Mouse (Mus musculus) cerebellum, adult 18-20 months (tissue): ENCODE results near the gene Bsg.

Source experiments
- DNase-seq, 2 experiments: peaks; one replicate each; pipeline ENCODE4 v3.0.0; 2021

The Bsg gene

DNA sequence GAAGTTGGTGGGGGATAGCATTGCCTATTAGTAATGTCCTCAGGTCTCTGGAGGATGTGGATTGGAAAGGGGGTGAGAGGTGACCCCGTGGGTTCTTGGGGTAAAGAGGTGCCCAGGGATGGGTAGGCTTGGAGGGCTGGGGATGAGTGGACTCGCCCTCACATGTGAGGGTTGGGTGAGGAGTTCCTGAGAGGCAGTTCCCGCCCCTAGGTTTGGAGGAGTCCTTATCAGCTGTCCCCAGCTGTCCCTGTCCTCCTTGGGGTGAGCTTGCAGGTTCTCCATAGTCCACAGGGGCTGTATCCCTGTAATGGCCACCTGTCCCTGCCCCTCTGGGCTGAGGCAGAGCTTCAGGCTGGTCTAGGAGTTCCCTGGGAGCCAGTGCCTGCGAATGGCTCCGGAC is 1.7 kb downstream of the Bsg start:
- DNase-seq: no peak

DNA sequence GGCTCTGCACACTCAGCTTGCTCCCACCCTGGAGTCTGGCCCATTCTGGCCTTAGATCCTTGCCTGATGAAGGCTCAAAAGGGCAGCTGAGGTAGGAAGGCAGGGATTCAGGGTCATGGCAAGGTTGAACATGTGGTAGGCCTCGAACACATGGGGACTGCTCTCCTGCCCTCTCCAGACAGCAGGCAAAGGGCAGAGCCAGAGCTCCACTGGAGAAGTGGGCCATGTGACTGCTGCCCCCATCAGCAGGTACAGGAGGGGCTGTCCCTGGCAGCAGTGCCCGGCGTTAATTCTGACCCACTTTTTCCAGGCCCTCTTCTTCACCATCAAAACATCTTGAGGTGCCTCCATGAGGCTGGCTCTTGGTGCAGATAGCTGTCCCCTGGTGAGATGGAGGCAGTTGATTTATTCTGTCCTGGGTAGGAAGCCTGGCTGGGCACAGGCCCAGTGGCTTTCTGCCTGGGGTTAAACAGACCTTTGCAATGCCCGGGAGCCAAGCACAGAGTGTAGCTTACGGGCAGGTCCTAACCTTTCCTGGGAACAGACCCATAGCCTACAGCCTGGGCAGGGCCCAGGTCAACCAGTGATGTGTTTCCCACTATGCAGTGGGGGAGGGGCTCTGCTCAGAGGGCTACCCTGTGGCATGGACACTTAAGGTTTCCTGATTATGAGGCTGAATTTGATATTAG is 2.3 kb downstream of the Bsg start:
- DNase-seq: peak; percentile 59 to 62

- DNase-seq: peak; percentile 71 to 82
Measured at GRCm38 (mm10) chr10:79707162-79707561, 2.9 kb downstream of the Bsg start.

- DNase-seq: no peak
Measured at GRCm38 (mm10) chr10:79707759-79708158, 3.5 kb downstream of the Bsg start.

DNA sequence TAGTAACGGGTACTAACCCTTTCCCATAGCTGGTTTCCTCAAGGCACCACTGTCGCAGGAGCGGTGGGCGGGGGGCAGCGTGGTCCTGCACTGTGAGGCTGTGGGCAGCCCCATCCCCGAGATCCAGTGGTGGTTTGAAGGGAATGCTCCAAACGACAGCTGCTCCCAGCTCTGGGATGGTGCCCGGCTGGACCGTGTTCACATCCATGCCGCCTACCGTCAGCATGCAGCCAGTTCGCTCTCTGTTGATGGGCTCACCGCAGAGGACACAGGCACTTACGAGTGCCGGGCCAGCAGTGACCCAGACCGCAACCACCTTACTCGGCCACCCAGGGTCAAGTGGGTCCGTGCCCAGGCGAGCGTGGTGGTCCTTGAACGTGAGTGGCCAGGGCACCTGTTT is 4.4 kb downstream of the Bsg start:
- no peak for DNase-seq

DNA sequence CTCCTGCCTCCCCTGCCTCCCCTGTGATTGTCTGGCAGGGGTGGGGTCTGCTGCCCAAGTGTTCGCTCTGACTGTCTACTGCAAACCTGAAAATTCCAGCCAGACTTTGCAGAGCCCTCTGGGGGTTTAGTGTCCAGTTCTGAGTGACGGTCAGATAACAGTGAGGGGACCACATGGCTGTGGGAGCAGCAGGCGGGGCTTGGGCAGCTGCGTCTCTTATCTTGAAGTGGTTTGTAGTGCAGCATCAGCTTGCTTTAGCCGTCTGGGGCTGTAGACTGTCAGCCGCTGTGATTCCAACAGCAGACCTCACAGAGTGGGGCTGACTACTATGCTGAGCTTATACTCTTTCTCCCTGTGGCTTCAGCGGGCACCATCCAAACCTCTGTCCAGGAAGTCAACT is 5.0 kb downstream of the Bsg start:
- no peak for DNase-seq

- DNase-seq: no peak
Measured at GRCm38 (mm10) chr10:79712029-79712428, 7.7 kb downstream of the Bsg start.

DNA sequence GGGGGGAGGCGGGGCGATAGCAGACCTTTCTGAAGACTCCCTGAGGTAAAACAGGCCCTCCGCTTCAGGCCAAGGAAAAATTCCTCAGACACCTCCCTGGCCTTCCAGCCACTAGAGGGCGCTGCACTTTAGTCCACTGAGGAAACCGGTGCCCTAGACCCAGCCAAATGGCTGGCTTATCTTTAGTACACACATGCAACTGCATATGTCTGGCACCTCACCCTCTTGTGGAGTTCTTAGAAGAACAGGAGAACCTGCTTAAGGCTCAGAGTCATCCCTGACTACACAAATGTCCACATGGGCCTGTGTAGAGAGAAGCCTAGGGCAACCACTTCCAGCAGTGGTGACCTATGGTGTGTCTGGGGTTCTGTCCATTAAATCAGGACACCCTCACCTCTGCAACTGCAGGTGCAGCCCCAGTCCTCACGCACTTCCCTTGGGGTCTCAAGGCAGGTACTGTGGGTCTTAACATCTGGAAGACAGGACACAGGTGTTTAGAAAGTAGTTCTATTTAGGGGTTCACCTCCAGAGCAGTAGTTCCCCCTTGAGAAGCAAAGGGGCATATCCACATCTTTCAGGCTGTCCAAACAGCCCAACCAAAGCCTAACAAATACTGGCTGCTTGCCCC is 8.3 kb downstream of the Bsg start:
- peak; percentile 86 to 87 for DNase-seq

- DNase-seq: no peak
Measured at GRCm38 (mm10) chr10:79713163-79713562, 8.9 kb downstream of the Bsg start.

DNA sequence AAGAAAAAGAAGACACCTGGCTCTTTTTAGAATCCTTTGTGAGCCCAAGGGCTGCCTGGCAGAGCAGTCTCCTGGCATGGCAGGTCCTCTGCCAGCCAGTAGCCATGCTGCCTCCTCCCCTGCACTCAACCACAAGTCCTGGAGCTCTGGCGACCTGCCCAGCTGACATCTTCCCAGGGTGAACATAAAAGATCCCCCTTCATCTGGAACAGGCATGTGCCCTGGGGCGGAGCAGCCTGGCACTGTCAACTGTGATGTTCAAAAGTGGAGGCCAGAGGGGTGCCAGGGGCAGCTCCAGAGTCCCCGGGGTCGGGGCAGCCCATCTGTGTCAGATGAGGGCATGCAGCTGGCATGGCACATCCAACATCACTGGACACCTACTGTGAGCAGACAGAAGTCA is 10.7 kb downstream of the Bsg start:
- DNase-seq: no peak

- peak; percentile 58 to 77 for DNase-seq
Measured at GRCm38 (mm10) chr10:79716254-79716987, 12.1 kb downstream of the Bsg start, which contains the start of gene Hcn2. Gene Hcn2, plus strand, starts transcription at chr10:79716634.

DNA sequence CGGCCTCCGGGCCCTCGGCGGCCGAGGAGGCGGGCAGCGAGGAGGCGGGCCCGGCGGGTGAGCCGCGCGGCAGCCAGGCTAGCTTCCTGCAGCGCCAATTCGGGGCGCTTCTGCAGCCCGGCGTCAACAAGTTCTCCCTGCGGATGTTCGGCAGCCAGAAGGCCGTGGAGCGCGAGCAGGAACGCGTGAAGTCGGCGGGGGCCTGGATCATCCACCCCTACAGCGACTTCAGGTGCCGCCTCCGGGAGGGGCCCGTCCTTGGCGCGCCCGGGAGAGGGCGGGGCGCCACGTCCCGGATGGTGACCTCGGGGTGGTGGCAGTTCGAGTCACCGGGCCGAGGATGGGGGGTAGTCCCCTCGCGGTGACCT is 12.7 kb downstream of the Bsg start:
- peak; percentile 70 to 77 for DNase-seq

GRCm38 (mm10) chr10:79717640-79718357 is 13.5 kb downstream of the Bsg start:
- peak in 1 of 2 experiments; percentile 63 for DNase-seq

GRCm38 (mm10) chr10:79721089-79721488 is 16.8 kb downstream of the Bsg start:
- no peak for DNase-seq

- no peak for DNase-seq
Measured at GRCm38 (mm10) chr10:79723047-79723446, 18.8 kb downstream of the Bsg start.

DNA sequence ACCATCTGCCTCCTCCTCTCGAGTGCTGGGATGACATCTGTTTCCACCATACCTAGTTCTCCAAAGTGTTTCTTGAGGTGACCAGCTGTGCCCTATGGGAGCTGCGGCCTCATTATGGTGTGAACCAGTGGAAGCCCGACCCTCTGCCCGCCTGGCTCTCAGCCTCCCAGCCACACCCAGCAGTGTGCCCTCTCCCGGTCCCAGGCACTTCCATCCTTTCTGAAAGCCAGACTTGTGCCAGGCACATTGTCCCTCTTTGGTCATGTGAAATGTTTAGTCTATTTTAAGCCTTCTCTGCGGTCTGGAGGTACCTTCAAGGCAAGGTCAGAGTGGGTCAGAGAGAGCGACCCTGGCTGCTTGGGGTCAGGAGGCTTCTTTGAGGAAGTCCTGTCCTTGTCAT is 19.4 kb downstream of the Bsg start:
- DNase-seq: no peak

DNA sequence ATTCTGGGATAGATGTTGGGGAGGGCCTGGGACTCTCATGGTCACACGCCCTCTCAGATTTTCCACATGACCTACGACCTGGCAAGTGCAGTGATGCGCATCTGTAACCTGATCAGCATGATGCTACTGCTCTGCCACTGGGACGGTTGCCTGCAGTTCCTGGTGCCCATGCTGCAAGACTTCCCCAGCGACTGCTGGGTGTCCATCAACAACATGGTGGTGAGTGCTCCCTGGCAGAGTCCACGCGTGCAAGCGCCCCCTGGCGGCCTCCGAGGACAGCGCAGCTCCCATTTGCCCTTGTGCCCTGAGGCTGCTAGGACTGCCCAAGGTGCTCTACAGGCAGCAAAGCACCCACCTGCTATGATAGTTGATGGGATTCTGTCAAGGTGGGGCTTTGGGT is 21.8 kb downstream of the Bsg start:
- DNase-seq: peak; percentile 58 to 67

DNA sequence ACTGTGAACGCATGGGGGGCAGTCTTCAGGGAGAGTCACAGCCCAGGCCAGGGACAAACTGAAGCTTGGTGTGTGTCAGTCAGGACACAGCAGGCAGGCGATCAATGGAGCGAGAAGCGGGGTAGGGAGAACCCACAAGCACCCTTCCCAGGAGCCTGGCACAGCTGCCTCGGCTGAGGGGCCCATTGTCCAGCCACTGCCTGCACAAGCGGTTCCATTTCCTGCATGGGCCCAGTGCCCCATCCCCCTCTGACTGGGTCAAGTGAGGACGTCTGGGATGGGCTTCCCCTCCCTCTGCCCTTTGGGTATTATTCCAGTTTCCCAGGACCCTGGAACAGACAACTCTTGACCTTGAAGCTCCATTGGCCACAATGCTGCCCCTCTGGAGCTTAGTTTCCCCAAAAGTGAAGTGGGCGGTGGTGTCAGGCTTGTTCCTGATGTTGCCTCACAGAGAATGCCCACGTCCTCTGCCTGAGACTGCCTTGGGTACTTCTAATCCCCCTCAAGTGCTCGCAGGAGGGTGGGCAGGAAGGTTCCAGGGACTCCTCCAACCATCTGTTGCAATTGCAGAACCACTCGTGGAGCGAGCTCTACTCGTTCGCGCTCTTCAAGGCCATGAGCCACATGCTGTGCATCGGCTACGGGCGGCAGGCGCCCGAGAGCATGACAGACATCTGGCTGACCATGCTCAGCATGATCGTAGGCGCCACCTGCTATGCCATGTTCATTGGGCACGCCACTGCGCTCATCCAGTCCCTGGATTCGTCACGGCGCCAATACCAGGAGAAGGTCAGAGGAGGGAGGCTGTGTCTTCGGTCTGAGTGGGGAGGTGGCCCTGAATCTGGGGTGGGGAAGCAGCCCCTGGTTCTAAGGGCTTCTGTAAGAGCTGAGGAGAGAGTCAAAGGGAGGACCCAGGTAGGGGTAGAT is 24.3 kb downstream of the Bsg start:
- DNase-seq: no peak

- DNase-seq: no peak
Measured at GRCm38 (mm10) chr10:79729357-79729965, 25.2 kb downstream of the Bsg start.

DNA sequence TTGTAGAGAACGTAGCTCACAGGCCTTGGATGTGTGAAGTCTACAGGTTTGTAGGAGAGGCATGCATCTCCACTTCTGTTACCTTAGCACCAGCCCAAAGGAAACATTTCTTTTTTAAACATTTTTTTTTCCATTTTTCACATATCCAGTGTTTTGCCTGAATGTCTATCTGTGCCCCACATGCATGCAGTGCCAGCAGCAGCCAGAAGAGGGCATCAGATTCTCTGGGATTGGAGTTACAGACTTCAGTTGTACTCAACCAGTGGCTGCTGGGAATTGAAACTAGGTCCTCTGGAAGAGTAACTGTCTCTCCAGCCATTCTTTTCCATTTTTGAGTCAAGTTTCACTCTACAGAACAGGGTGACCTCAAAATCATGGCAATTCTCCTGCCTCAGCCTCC is 28.2 kb downstream of the Bsg start:
- peak; percentile 49 to 60 for DNase-seq

GRCm38 (mm10) chr10:79733847-79734246 is 29.6 kb downstream of the Bsg start:
- no peak for DNase-seq

DNA sequence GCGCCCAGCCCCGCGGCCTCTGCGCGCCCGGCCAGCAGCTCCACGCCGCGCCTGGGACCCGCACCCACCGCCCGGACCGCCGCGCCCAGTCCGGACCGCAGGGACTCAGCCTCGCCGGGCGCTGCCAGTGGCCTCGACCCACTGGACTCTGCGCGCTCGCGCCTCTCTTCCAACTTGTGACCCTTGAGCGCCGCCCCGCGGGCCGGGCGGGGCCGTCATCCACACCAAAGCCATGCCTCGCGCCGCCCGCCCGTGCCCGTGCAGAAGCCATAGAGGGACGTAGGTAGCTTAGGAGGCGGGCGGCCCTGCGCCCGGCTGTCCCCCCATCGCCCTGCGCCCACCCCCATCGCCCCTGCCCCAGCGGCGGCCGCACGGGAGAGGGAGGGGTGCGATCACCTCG is 31.1 kb downstream of the Bsg start:
- DNase-seq: no peak
